Mouse (Mus musculus) intestine, embryonic 14.5 days (tissue): Measurements from ENCODE around the gene Gm43518. TPM values are rescaled to one million over a fixed set of nuclear protein-coding genes. Genes with fewer than 3 reads are reported as not detected.
A peak's percentile ranks its signal among the peaks of the same experiment; 100 is the strongest.

ENCODE experiments used
- ATAC-seq: fragments of 200-750 bp; cut with Nextera tagmentation; replicated peaks from 2 replicates; pipeline ENCODE4 v1.8.0; 2017; ENCODE audit warnings: low read depth, moderate number of reproducible peaks, moderate TSS enrichment, moderate library complexity; ENCODE audit not compliant: low FRiP score, low TSS enrichment
- DNase-seq: peaks from one replicate; pipeline ENCODE4 v3.0.0-alpha.2; 2018; ENCODE audit warnings: low spot score
- H3K27ac ChIP-seq: fragments of 300-500 bp; sonication (generic); 2 replicates; pipeline ENCODE4 v1.5.1; 2014; ENCODE audit warnings: low read depth, mild to moderate bottlenecking, control low read depth
- H3K27me3 ChIP-seq: fragments of 300-500 bp; sonication (generic); replicated peaks from 2 replicates; pipeline ENCODE4 v1.6.1; 2014; ENCODE audit warnings: low read length, control low read depth; ENCODE audit not compliant: control insufficient read depth, insufficient read depth
- H3K36me3 ChIP-seq: fragments of 300-500 bp; sonication (generic); 2 replicates; pipeline ENCODE4 v1.6.1; 2014; ENCODE audit warnings: low read length, control low read depth; ENCODE audit not compliant: control insufficient read depth, insufficient read depth
- H3K4me1 ChIP-seq: fragments of 300-500 bp; sonication (generic); replicated peaks from 2 replicates; pipeline ENCODE4 v1.6.1; 2014; ENCODE audit warnings: low read length, control low read depth, mixed read lengths; ENCODE audit not compliant: control insufficient read depth, insufficient read depth
- H3K4me2 ChIP-seq: fragments of 300-500 bp; sonication (generic); 2 replicates; pipeline ENCODE4 v1.6.1; 2014; ENCODE audit warnings: low read length
- H3K4me3 ChIP-seq: fragments of 300-500 bp; sonication (generic); 2 replicates; pipeline ENCODE4 v1.5.1; 2014; ENCODE audit warnings: low read depth, low read length, control low read depth, mixed read lengths
- H3K9ac ChIP-seq: fragments of 300-500 bp; sonication (generic); 2 replicates; pipeline ENCODE4 v1.6.1; 2014; ENCODE audit warnings: mild to moderate bottlenecking, low read length
- H3K9me3 ChIP-seq: fragments of 300-500 bp; sonication (generic); 2 replicates; pipeline ENCODE4 v1.6.1; 2016; ENCODE audit warnings: low read length, control low read depth; ENCODE audit not compliant: control insufficient read depth
- WGBS: fragments of 180-500 bp; shearing (Covaris S2); extraction: QIAGEN DNeasy Blood & Tissue Kit; methylation state at CpG from one replicate; pipeline ENCODE4 v1.1.7; 2014; 5-methylcytosine and 5-hydroxymethylcytosine counted together
- polyA plus RNA-seq: library from polyadenylated mRNA; unstranded; fragments of >200 nt; fragmentation: Nextera tagmentation; extraction: Ambion mirVana; gene quantifications from 2 replicates; pipeline ENCODE4 v1.2.1, GENCODE M21; 2014

Gm43518 gene
- polyA plus RNA-seq, 1 experiment from 2014 or later: 2.3 TPM

GRCm38 (mm10) chr5:123977231-123977630, 50.0 kb downstream of the Gm43518 start:
- Histone ChIP-seq H3K9ac (no peak overlapping the region), H3K27ac (0 out of 2 replicates have a peak overlapping the region, but pooled peaks have one; percentile 54), H3K4me2 (no peak overlapping the region; the same call in 1 of the 2 replicates), H3K36me3 (no peaks in the 10 kb centered on the region), H3K27me3 (peaks cover 19% of the 10 kb centered on the region), H3K9me3 (no peaks in the 10 kb centered on the region), H3K4me1 (no peaks in the 10 kb centered on the region; the same call in 1 of the 2 replicates), H3K4me3 (no peak overlapping the region)
- WGBS: 24% methylated on average over 3 of the region's 3 CpGs
- no peak for DNase-seq
- ATAC-seq: no peak

- ATAC-seq (no peak), DNase-seq (no peak)
- H3K9me3 ChIP-seq: no peaks in the 10 kb centered on the region
- H3K4me1 ChIP-seq: no peaks in the 10 kb centered on the region; the same call in 1 of the 2 replicates
- H3K9ac ChIP-seq: no peak overlapping the region
- H3K36me3 ChIP-seq: no peaks in the 10 kb centered on the region
- no peak overlapping the region for H3K4me3 ChIP-seq
- 77% methylated on average over 5 of the region's 5 CpGs for WGBS
- H3K27me3 ChIP-seq: peaks cover 17% of the 10 kb centered on the region
- H3K4me2 ChIP-seq: 0 out of 2 replicates have a peak overlapping the region, but pooled peaks have one; percentile 11
- H3K27ac ChIP-seq: no peak overlapping the region; the same call in 1 of the 2 replicates
Measured at GRCm38 (mm10) chr5:123978131-123978530, 50.9 kb downstream of the Gm43518 start.

DNA sequence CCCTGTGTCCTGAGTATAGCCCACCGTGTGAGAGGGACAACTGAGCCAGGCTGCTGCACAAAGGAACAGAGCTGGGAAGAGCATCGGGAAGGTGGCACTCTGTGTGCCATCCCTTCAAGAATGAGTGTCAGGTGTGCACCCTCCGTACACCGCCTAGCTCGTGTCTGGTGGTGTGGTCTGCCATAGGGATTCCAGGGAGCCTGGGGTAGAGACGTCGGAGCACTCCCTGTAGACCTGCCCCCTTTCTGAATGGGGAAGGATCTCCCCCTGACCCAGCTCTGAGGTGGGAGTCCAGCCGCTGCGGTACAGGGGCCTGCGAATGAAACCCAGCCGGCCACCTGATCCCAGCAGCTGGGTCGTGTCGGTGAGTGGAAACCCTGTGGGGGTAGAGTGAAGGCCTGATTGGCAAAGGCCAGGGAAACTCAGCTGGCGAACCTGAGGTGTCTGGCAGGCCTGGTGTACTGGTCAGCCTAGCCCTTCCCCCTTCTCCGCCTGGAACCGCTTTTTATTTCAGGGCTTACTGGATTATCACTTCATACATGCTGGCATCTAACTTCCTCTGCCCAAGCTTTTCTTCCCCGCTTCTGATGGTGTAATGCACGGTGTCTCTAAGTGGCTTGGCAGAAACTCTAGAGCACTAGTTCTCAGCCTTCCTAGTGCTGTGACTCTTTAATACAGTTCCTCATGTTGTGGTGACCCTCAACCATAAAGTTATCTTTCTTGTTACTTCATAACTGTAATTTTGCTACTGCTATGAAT, 52.2 kb downstream of the Gm43518 start:
- no peaks in the 10 kb centered on the region for H3K9me3 ChIP-seq
- no peak overlapping the region for H3K27ac ChIP-seq
- ATAC-seq: no peak
- H3K27me3 ChIP-seq: peaks cover 11% of the 10 kb centered on the region
- 74% methylated on average over 18 of the region's 18 CpGs for WGBS
- no peak overlapping the region for H3K9ac ChIP-seq
- H3K4me1 ChIP-seq: no peaks in the 10 kb centered on the region; the same call in 1 of the 2 replicates
- no peak overlapping the region for H3K4me2 ChIP-seq
- no peak overlapping the region for H3K4me3 ChIP-seq
- no peak for DNase-seq
- H3K36me3 ChIP-seq: no peaks in the 10 kb centered on the region

- H3K27ac ChIP-seq: no peak overlapping the region
- no peaks in the 10 kb centered on the region for H3K9me3 ChIP-seq
- H3K36me3 ChIP-seq: no peaks in the 10 kb centered on the region
- DNase-seq (no peak), ATAC-seq (no peak)
- H3K4me2 ChIP-seq: no peak overlapping the region
- H3K4me1 ChIP-seq: no peaks in the 10 kb centered on the region; the same call in 1 of the 2 replicates
- no peak overlapping the region for H3K9ac ChIP-seq
- 61% methylated on average over 4 of the region's 4 CpGs for WGBS
- H3K4me3 ChIP-seq: no peak overlapping the region
- peaks cover 6% of the 10 kb centered on the region for H3K27me3 ChIP-seq
Measured at GRCm38 (mm10) chr5:123979980-123980369, 52.8 kb downstream of the Gm43518 start.

GRCm38 (mm10) chr5:123980521-123981249, 53.5 kb downstream of the Gm43518 start:
- Histone ChIP-seq H3K4me3 (no peak overlapping the region), H3K27me3 (no peaks in the 10 kb centered on the region), H3K4me2 (no peak overlapping the region), H3K9me3 (no peaks in the 10 kb centered on the region), H3K36me3 (no peaks in the 10 kb centered on the region), H3K9ac (no peak overlapping the region), H3K4me1 (no peaks in the 10 kb centered on the region; the same call in 1 of the 2 replicates), H3K27ac (no peak overlapping the region)
- WGBS: 74% methylated on average over 9 of the region's 9 CpGs
- DNase-seq: no peak
- no peak for ATAC-seq

GRCm38 (mm10) chr5:123981250-123981554, 54.0 kb downstream of the Gm43518 start:
- no peaks in the 10 kb centered on the region for H3K27me3 ChIP-seq
- no peak overlapping the region for H3K4me3 ChIP-seq
- 78% methylated on average over 6 of the region's 6 CpGs for WGBS
- H3K4me1 ChIP-seq: no peaks in the 10 kb centered on the region; the same call in 1 of the 2 replicates
- no peak overlapping the region for H3K27ac ChIP-seq
- DNase-seq (no peak), ATAC-seq (no peak)
- no peak overlapping the region for H3K4me2 ChIP-seq
- no peaks in the 10 kb centered on the region for H3K9me3 ChIP-seq
- H3K9ac ChIP-seq: no peak overlapping the region
- H3K36me3 ChIP-seq: no peaks in the 10 kb centered on the region

GRCm38 (mm10) chr5:123982838-123983237, 55.6 kb downstream of the Gm43518 start:
- H3K9ac ChIP-seq: no peak overlapping the region
- WGBS: 76% methylated on average over 11 of the region's 11 CpGs
- H3K9me3 ChIP-seq: no peaks in the 10 kb centered on the region
- no peaks in the 10 kb centered on the region for H3K27me3 ChIP-seq
- no peak overlapping the region for H3K4me2 ChIP-seq
- ATAC-seq: no peak
- H3K27ac ChIP-seq: no peak overlapping the region
- H3K4me3 ChIP-seq: no peak overlapping the region
- no peaks in the 10 kb centered on the region for H3K36me3 ChIP-seq
- no peak for DNase-seq
- no peaks in the 10 kb centered on the region; the same call in 1 of the 2 replicates for H3K4me1 ChIP-seq

DNA sequence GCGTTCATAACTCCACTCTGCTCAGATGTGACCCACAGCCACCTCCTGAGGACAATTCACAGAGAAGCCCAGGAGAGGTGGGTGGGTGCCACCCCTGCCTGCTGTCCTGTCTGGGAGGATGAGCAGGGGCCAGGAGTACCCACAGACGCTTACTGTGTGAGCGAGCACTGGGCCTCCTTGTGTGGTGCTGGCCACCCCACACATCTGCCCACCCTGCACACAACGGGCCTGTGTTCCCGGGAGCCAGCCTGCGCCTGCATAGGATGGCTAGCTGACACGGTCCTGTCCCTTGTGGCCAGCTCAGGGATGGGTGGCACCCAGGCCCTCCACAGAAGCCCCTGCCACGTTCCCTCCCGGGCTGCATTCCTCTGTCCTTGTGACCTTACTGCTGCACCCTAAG, 58.2 kb downstream of the Gm43518 start:
- Histone ChIP-seq H3K4me1 (no peaks in the 10 kb centered on the region; the same call in 1 of the 2 replicates), H3K9ac (no peak overlapping the region), H3K9me3 (no peaks in the 10 kb centered on the region), H3K27ac (no peak overlapping the region), H3K4me2 (no peak overlapping the region), H3K4me3 (no peak overlapping the region), H3K36me3 (no peaks in the 10 kb centered on the region), H3K27me3 (no peaks in the 10 kb centered on the region)
- DNase-seq: no peak
- ATAC-seq: no peak
- WGBS: 65% methylated on average over 9 of the region's 9 CpGs
